Mouse (Mus musculus) erythroblast, embryonic 14.5 days (primary cell): ENCODE data around the gene Ckap5. TPM values are rescaled to one million over a fixed set of nuclear protein-coding genes. Genes with fewer than 3 reads are reported as not detected.
A peak's percentile ranks its signal among the peaks of the same experiment; 100 is the strongest.

Experiments
- H3K27me3 ChIP-seq: 2 replicates; pipeline ENCODE4 v1.6.1; 2012; ENCODE audit warnings: inconsistent platforms; ENCODE audit not compliant: control insufficient read depth
- H3K36me3 ChIP-seq: 2 replicates; pipeline ENCODE4 v1.6.1; 2012; ENCODE audit warnings: mild to moderate bottlenecking, inconsistent platforms; ENCODE audit not compliant: control insufficient read depth
- H3K4me1 ChIP-seq: 2 replicates; pipeline ENCODE4 v1.6.1; 2012; ENCODE audit warnings: inconsistent platforms; ENCODE audit not compliant: control insufficient read depth
- H3K4me3 ChIP-seq: replicated peaks from 2 replicates; pipeline ENCODE3; 2012; ENCODE audit warnings: moderate library complexity, mild to moderate bottlenecking, inconsistent platforms
- H3K9me3 ChIP-seq: 2 replicates; pipeline ENCODE4 v1.6.1; 2012; ENCODE audit warnings: low read length, inconsistent platforms, mixed read lengths; ENCODE audit not compliant: control insufficient read depth
- GATA1 ChIP-seq: IDR thresholded peaks from 2 replicates; pipeline ENCODE4 v1.6.1; 2012; ENCODE audit warnings: low read length, inconsistent platforms, mixed read lengths
- TAL1 ChIP-seq: IDR thresholded peaks from 3 replicates; pipeline ENCODE4 v1.6.1; 2012; ENCODE audit warnings: low read length, inconsistent platforms, mixed read lengths
- polyA plus RNA-seq: library from polyadenylated mRNA; stranded (reverse); fragments of >175 nt; gene quantifications from 2 replicates; pipeline ENCODE4 v1.2.3, GENCODE M21; 2012

Ckap5 gene
- polyA plus RNA-seq, 1 experiment, result 0.49 TPM

- no peak for TF ChIP-seq GATA1
- TF ChIP-seq TAL1, result no peak
- H3K9me3 ChIP-seq, result 0 out of 2 replicates have a peak, but pooled peaks cover 2% of the 10 kb centered on the region
- H3K4me3 ChIP-seq, result no peak overlapping the region
- H3K4me1 ChIP-seq, result peaks cover 70% of the 10 kb centered on the region
- H3K27me3 ChIP-seq, result no peaks in the 10 kb centered on the region
- H3K36me3 ChIP-seq, result peaks cover 61% of the 10 kb centered on the region
Observed at GRCm38 (mm10) chr2:91646733-91647132, 120.2 kb downstream of the Ckap5 start.

- Histone ChIP-seq H3K4me3 (peak overlapping the region; percentile 73), H3K36me3 (peaks cover 64% of the 10 kb centered on the region), H3K4me1 (peaks cover 52% of the 10 kb centered on the region), H3K27me3 (no peaks in the 10 kb centered on the region), H3K9me3 (0 out of 2 replicates have a peak, but pooled peaks cover 2% of the 10 kb centered on the region)
- TF ChIP-seq TAL1 (no peak), GATA1 (no peak)
Observed at GRCm38 (mm10) chr2:91649152-91649551, 122.6 kb downstream of the Ckap5 start.

DNA sequence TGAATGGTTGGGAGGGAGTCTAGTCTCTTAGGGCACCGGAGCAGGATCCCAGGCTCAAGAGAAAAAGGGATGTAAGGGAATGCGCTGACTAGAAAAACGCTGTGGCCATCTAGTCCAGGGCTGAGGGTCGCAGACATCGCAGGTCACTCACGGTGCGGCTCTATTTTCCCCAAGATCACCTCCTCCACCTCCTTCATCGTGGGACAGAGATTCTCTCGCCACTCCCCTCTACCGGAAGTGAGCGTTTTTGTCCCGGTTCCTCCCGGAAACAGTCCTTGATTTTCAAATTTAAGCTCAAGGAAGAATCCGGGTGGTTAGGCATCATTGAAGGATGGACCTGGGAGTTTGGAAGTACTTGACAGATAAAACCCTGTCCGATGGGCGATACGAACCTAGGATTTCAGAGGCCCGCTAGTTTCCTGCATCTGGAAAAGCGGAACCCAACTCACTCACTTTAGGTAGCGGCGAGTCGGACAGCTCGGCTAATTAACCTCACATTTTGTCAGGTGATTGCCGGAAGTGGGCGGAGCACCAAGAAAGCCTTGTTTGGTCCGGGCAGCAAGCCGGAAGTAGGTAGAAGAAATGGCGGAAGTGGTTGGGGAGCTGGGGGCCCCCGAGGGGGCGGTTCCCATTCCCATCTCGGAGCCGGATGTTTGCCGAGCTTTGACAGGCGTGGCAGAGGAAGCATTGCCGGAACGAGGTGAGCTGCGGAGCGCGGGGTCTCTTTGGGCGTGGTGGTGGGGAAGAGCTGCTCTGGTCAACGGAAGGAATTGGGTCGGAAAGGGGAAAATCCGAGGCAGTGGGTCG is 123.2 kb downstream of the Ckap5 start, which contains the start of the genes Zfp408 and Arhgap1:
Zfp408 (minus strand) TSS at position 239 of the 807 bp plus-strand sequence.
Arhgap1 (plus strand) TSS at position 308 of the 807 bp plus-strand sequence.
- TF ChIP-seq TAL1, result no peak
- TF ChIP-seq GATA1, result no peak
- H3K4me3 ChIP-seq, result peak within 1 kb of the TSS; percentile 73
- H3K36me3 ChIP-seq, result peaks cover 64% of the 10 kb centered on the region
- H3K27me3 ChIP-seq, result no peaks in the 10 kb centered on the region
- H3K9me3 ChIP-seq, result 0 out of 2 replicates have a peak, but pooled peaks cover 2% of the 10 kb centered on the region
- peaks cover 46% of the 10 kb centered on the region for H3K4me1 ChIP-seq

- H3K27me3 ChIP-seq, result no peaks in the 10 kb centered on the region
- peaks cover 40% of the 10 kb centered on the region for H3K4me1 ChIP-seq
- H3K36me3 ChIP-seq, result peaks cover 64% of the 10 kb centered on the region
- 0 out of 2 replicates have a peak, but pooled peaks cover 2% of the 10 kb centered on the region for H3K9me3 ChIP-seq
- peak overlapping the region; percentile 73 for H3K4me3 ChIP-seq
- TF ChIP-seq TAL1 (no peak), GATA1 (no peak)
Observed at GRCm38 (mm10) chr2:91650360-91650995, 123.9 kb downstream of the Ckap5 start.

DNA sequence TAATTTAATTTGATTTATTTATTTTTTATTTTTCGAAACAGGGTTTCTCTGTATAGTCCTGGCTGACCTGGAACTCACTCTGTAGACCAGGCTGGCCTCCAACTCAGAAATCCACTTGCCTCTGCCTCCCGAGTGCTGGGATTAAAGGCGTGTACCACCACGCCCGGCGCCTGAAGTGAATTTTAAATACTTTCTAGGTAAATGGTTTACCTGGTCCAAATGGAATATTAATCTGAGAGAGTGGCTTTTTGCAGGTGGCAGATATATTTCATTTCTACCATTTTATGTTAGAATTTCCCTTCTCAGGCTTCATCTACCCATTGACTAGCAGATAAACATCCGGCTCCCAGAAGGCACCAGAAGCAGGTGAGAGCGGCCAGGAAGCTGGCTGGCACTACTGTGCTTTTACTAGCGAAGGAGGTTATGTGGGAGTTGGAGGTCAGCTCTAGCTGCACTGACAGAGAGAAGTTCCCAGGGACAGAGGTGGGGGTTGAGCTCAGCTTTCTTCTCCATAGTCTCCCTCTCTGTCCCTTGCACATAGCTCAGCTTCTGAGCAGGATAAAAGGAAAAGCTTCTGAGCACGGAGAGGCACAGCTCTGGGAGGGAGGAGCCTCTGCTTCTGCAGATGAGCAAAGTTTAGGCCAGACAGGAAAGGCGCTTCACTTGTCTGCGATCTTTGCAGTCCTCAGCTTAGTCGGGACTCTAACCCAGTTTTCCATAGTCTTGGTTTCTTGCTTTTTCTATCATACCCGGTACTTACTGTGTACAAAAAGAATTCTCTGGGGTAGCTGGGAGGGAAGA is 125.1 kb downstream of the Ckap5 start:
- no peaks in the 10 kb centered on the region for H3K27me3 ChIP-seq
- peaks cover 64% of the 10 kb centered on the region for H3K36me3 ChIP-seq
- no peak overlapping the region for H3K4me3 ChIP-seq
- peaks cover 40% of the 10 kb centered on the region for H3K4me1 ChIP-seq
- H3K9me3 ChIP-seq, result 0 out of 2 replicates have a peak, but pooled peaks cover 2% of the 10 kb centered on the region
- TF ChIP-seq TAL1 (no peak), GATA1 (no peak)

DNA sequence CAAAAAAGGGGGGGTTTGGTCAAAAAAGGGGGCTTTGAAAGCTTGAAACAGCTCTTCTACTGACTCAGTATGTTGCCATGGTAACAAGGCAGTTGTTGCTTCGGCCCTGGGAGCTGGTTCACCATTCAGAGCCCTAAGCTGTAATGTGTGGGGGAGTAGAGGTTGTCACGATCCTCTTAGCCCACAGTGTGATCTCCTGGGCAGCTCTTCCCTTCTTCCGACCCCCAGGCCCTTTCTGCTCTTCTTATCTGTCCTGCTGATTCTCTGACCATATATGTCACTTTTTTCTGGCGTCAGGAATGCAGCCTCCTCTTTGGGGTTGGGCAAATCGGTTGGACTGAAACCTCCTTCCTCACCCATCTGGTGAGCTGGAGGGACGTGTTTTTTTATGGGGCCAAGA is 126.3 kb downstream of the Ckap5 start:
- Histone ChIP-seq H3K4me3 (no peak overlapping the region), H3K9me3 (no peaks in the 10 kb centered on the region), H3K36me3 (peaks cover 64% of the 10 kb centered on the region), H3K4me1 (peaks cover 36% of the 10 kb centered on the region), H3K27me3 (no peaks in the 10 kb centered on the region)
- no peak for TF ChIP-seq GATA1
- no peak for TF ChIP-seq TAL1

DNA sequence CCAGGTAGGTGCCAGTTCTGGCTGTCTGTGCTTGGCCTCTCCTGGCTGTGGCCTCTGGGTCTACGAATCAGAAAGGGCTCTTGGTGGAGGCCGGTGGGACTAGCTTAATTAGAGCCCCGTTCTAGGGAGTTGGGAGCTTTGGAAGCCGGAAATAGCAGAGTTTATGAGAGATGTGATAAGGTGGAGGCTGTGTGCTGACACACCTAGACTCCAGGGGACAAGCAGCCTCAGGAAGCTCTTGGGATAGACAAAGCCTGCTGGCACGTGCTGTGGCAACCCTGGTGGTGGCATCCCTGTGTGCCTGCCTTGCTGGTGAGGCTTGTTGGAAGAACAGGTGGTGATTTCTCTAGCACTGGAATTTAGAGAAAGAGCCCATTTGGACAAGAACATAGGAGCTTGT is 128.8 kb downstream of the Ckap5 start:
- Histone ChIP-seq H3K36me3 (peaks cover 86% of the 10 kb centered on the region), H3K27me3 (no peaks in the 10 kb centered on the region), H3K4me3 (no peak overlapping the region), H3K9me3 (no peaks in the 10 kb centered on the region), H3K4me1 (peaks cover 18% of the 10 kb centered on the region)
- no peak for TF ChIP-seq TAL1
- TF ChIP-seq GATA1, result no peak

- Histone ChIP-seq H3K9me3 (no peaks in the 10 kb centered on the region), H3K4me3 (no peak overlapping the region), H3K27me3 (no peaks in the 10 kb centered on the region), H3K36me3 (peaks cover 87% of the 10 kb centered on the region), H3K4me1 (peaks cover 14% of the 10 kb centered on the region)
- TF ChIP-seq GATA1 (no peak), TAL1 (no peak)
Observed at GRCm38 (mm10) chr2:91655827-91656226, 129.3 kb downstream of the Ckap5 start.

- no peaks in the 10 kb centered on the region for H3K9me3 ChIP-seq
Observed at GRCm38 (mm10) chr2:91656774-91657173, 130.2 kb downstream of the Ckap5 start.

More at GRCm38 (mm10) chr2:91656774-91657173, 130.2 kb downstream of the Ckap5 start:
- no peak overlapping the region for H3K4me3 ChIP-seq
- H3K27me3 ChIP-seq, result no peaks in the 10 kb centered on the region
- TF ChIP-seq GATA1 (no peak), TAL1 (no peak)
- peaks cover 6% of the 10 kb centered on the region for H3K4me1 ChIP-seq
- peaks cover 94% of the 10 kb centered on the region for H3K36me3 ChIP-seq
